Mouse (Mus musculus) erythroid progenitor cell, adult 5-6 weeks (primary cell): Measurements from ENCODE around the gene Mrpl48. TPM values are rescaled to one million over a fixed set of nuclear protein-coding genes. Genes with fewer than 3 reads are reported as not detected.

Experiments
- ATAC-seq: replicated peaks from 2 replicates; pipeline ENCODE4 v1.8.0; 2016; ENCODE audit warnings: moderate number of reproducible peaks, mild to moderate bottlenecking, moderate TSS enrichment, inconsistent platforms; ENCODE audit not compliant: poor library complexity, low FRiP score, severe bottlenecking
- total RNA-seq, 2 experiments: library from RNA; stranded (forward) in 1 of 2; stranded (reverse) in 1 of 2; fragments of 150-400 nt in 1 of 2; fragments of 186-747, 209-891 nt in 1 of 2; gene quantifications; 2 replicates each; pipeline versions ENCODE4 v1.2.3 to v1.2.4; 2015 to 2017; ENCODE audit warnings: low replicate concordance in 2 of 2

Gene Mrpl48
- total RNA-seq, 2 experiments from 2014 or later: 8.5 to 18.9 TPM

DNA sequence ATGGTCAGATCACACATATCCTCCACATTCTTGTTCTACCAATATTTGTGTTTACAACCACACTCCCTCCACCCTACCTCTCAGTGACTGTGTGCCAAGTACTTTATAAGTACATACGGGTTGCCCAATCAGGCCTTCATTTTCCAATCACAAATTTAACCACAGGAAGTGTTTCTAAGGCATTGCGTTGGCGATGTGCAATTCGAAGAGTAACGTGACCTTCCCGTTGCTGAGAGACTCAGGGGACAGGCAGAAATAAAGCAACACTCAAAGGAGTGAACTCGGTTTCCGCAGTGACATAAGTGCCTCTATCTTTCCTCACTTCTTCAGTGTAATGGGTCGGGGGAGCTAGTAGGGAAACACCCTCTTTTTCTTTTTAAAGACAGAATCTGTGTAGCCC, 68.6 kb downstream of the Mrpl48 start:
- no peak for ATAC-seq

DNA sequence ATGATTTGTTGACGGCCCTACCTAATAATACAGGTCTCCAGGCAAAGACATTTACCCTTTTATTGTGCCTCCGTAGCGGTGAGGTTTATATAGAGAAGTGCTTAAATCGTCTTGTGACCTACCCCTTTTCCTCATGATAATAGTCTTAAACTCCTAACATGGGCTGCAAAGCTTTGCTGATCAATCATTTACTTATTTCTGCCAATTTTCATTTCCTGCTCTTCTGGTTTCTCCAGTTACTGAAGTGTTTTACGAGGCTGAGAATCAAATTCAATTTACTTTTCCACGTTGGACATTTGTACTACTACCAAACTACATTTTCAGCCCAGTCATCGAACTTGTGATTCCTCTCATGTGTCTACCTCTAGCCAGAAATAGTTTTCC, 70.6 kb downstream of the Mrpl48 start:
- ATAC-seq: no peak

DNA sequence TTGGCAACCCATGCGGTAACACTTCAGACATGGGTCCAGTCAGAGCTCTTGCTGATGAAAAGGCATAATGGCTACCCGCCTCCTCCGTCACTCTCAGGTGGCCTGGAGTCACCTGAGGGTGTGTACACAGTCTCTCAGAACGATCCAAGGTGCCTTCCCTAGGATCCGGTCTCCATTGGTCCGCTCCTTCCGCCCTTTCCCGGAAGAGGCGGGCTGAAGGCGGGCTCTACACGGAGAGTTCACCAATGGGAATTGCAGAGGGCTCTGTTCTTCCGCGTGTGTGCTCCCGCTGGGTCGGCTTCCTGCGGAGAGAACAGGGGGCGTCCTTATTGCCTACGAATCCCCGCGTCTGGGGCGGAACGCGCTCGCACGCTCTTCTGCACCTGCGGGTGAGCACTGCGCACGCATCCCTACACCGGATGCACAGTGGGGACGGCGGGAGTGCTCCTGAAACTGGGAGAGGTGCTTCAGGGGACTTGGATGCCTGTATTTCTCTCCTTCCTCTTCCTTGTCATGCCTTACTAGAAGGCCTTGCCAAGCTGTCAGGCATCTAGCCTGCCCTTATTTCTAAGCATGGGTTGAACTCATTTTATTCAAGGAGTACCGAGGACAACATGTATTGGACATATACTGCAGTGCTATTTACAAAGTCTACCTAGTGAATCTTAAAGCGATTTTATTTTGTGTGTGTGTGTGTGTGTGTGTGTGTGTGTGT, 71.1 kb downstream of the Mrpl48 start, which contains the start of gene Coa4:
Gene Coa4, plus strand, starts transcription at position 268 of the 715 bp plus-strand sequence.
- ATAC-seq: peak; percentile 99

DNA sequence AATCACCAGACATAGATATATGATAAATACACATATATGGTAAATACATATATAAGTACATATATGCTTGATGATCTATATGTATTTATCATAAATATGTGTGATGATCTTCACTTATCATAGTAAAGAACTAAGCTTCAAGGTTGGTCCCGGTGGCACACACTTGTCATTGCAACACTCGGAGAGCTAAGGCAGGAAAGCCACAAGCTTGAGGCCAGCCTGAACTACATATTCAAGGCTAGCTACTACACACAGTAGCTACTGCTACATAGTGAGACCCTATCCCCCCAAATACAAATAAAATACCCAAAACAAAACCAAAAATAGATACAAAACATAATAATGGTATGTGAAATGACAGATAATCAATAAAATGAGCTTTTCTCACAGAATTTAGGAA, 72.3 kb downstream of the Mrpl48 start:
- no peak for ATAC-seq

DNA sequence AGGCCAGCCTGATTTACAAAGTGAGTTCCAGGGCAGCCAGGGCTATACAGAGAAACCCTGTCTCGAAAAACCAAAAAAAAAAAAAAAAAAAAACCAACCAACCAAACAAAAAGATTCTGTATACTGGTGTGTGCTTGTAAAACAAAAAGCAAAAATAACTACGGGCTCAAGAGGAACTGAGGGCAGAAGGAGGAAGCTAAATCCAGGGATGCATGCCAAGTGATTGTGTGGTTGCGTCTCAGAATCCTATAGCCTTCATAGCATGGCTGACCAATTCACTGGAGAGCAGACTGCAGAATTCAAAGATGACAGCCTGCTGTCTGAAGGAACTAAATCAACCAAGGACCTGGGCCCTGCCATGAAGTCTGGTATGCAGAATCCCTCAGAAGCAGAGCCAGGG, 73.9 kb downstream of the Mrpl48 start:
- ATAC-seq: no peak

DNA sequence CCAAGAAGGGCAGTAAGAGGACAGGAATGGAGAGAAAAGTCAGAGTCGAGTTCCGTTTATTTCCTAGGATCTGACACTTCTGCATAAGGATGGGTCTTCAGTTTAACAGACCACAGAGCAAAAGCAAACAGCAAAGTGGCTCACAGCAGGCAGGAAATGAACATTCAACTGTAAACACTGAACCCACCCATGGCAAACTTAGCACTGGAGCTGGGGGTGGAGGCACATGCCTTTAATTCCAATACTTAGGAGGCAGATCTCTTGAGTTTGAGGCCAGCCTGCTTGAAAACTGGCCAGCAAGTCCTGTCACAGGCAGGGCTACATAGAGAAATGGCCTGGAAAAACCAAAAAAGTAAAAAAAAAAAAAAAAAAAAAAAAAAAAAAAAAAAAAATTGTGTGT, 74.6 kb downstream of the Mrpl48 start:
- no peak for ATAC-seq

DNA sequence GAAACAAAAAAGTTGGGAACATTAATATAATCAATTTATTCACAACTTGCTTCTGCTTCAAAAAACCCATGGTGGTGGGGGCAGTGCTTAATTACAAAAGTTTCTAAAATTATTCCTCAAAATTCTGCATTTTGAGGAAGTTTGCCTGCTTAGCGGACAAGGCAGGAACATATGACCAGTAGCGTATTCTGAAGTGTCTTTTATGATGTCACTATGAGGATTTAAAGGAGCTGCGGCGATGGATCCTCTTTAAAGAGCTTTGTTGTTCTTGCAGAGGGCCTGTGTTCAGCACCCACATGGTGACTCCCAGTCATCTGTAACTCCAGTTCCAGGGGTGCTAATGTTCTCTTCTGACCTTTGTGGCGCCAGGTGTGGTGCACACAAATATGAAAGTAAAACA, 77.3 kb downstream of the Mrpl48 start:
- ATAC-seq: no peak

DNA sequence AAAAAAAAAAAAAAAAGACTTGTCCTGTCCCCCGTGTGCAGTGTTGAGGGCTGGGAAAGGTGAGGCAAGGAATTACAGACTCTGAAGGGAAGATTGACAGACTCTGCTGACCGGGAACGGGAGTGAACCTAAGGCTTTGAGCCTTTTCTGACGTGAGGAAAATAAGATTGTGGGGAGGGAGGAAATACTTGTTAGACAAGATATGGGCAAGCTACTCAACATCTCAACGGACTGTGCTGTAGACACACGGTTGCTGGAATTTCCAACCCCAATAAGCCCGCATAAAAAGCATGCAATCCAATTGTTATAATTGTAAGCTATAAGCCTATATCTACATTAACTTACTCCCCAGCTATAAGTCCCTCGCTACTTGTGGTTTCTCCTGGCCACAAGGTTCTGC, 83.4 kb downstream of the Mrpl48 start:
- no peak for ATAC-seq

DNA sequence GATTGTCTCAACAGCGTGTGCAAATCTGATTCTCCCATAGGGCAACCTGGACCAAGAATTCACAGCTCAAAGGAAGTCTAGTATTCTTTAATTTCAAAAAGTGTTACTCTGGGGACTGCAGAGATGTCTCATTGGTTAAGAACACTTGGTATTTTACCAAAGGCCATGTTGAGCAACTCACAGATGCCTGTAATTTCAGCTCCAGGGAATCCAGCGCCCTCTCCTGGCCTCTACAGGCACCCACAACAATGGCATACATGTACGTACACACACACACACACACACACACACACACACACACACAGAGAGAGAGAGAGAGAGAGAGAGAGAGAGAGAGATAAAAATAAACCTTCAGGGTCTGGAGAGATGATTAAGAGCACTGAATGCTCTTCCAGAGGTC, 85.9 kb downstream of the Mrpl48 start:
- no peak for ATAC-seq

DNA sequence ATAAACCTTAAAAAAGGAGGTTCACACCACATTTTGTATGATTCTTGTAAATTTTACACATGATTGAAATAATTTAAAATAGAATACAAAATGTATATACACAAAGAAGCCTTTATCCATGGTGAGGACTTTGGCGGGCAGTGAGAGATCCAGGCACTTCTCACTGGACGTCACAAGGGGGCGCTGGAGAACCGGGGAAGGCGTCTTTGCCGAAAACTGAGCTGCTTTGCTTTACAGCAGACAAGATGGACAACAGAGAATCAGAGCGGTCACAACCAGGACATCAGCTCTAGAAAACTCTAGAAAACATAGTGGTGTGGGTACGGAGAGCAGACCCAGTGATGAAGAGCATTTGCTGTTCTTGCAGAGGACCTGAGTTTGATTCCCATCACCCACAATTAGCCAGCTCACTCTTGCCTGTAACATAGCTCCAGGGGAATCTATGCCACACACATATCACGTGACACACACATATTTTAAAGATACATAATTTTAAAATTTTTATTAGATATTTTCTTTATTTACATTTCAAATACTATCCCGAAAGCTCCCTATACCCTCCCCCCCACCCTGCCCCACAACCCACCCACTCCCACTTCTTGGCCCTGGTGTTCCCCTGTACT, 87.3 kb downstream of the Mrpl48 start:
- peak; percentile 93 for ATAC-seq

DNA sequence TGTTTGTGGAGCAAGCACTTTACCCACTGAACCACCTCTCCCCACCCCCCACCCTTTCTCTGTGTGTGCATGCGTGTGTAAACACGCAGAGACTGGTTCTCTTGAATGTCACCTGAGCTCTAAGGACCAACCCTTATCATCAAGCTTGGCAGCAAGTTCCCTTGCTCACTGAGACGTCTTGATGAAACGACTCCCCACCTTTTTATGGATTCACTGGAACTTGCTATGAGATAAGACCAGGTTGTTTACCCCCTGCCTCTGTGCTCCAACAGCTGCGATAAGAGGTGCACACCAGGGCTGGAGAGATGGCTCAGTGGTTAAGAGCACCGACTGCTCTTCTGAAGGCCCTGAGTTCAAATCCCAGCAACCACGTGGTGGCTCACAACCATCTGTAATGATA, 87.9 kb downstream of the Mrpl48 start:
- no peak for ATAC-seq

DNA sequence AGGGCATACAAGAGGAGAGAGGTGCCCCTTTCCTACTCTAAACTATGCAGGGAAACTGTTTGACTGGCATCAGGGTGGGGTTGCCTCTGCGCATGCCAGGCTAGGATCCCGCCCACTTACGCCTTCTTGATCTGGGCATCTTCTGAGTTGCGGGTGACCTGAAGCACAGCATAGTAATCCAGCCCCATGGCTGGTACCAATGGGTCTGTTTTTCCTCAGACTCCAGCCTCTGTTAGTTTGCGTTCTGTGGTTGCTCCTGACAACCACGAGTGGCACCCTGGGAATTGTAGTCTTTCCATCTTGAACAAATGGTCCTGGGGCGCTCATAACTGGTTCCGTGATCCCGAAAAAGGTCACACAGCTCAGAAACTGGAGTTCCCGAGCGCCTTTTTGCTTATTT, 93.5 kb downstream of the Mrpl48 start, which contains the start of gene Dnajb13:
Gene Dnajb13, minus strand, starts transcription at position 388 of the 400 bp plus-strand sequence.
- no peak for ATAC-seq

DNA sequence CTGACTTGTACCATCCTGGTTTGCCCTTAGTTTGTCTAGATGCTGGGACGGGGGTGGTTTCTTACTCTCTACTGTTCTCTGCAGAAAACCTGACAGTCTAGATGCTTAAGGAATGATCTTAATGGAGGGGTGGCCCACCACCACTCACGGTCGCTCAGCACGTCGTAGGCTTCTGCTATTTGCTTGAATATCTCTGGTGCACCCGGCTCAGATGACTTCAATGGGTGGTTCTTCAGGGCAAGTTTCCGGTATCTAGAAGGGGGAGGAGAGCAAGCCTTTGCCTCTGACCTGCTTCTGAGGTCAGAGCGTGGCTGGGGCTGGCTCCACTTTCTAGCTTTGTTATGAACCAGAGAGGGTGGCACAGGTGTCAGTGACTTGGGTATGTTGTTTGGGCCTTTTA, 96.5 kb downstream of the Mrpl48 start:
- ATAC-seq: no peak

DNA sequence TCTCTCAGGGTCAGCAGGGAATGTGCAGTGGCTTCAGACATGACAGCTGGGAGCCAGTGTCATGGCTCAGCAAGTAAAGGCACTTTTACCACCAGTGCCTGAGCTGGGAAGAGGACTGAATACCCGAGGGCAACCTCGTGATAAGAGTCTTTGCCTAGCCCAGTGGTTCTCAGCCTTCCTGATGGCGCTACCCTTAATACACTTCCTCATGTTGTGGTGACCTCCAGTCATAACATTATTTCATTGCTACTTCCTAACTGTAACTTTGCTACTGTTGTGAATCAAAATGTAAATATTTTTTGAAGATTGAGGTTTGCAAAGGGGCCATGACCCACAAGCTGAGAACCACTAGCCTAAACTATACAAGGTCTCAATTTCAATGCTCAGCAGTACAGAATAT, 99.4 kb downstream of the Mrpl48 start:
- no peak for ATAC-seq

DNA sequence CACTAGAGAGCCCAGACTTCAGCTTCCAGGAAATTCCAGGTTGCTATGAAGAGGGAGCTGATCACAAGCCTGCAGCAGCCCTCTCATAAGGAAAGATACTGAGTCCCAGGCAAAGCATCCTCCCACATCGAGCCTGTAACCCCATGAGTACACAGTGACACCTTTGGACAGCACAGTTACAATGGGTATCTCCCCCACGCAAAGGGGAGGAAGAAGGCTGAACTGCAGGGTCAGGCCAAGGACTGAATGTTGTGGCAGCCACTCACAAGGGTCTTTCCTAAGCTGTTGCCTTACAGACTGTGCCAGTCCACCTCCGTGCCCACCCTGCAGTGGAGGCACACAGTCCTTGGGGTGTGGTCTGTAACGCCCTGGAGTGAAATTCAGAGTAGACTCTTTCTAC, 101.6 kb downstream of the Mrpl48 start:
- ATAC-seq: no peak

DNA sequence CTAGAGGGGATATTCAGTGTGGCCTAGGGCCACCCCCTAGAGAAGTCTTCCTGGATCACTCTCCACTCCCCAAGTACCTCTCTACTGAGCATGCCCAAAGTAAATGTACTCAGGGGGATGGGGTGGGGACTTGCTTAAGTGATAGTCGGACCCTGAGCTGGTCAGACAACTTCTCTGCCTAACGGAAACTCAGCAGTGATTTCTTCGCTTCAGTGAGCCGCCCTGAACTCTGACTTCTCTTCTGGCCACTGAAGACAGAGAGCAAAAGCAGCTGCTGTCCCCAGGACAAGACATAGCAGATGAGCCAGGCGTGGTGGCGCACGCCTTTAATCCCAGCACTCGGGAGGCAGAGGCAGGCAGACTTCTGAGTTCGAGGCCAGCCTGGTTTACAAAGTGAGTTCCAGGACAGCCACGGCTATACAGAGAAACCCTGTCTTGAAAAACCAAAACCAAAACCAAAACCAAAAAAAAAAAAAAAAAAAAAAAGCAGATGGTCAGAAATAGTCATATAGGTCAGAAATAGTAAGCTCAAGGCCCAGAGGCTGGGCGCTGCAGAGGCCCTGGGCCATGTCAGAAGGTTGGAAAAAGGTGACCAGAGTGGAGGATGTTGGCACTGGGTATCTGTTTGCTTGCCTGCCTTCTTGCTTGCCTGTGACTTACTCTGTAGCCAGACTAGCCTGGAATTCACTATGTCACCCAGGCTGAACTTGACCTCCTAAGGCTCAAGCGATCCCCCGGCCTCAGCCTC, 103.2 kb downstream of the Mrpl48 start:
- ATAC-seq: no peak

DNA sequence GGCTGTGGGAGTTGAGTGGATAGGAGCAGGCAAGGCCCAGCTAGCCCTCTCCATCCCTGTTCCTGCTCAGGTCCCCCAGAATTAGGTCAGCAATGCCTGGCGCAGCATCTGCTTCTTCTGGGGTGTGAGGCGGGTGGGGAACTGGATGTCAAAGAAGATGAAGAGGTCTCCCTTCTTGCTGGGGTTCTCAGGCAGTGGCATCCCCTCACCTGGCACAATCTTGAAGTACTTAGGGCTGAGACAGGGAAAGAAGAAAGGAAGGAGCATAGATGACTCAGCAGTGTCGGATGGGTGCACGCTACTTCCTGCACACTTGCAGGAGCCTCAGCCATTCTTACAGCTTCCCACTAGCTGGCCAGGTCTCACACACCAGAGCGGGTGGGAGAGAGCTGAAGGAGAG, 105.0 kb downstream of the Mrpl48 start:
- peak; percentile 23 for ATAC-seq

DNA sequence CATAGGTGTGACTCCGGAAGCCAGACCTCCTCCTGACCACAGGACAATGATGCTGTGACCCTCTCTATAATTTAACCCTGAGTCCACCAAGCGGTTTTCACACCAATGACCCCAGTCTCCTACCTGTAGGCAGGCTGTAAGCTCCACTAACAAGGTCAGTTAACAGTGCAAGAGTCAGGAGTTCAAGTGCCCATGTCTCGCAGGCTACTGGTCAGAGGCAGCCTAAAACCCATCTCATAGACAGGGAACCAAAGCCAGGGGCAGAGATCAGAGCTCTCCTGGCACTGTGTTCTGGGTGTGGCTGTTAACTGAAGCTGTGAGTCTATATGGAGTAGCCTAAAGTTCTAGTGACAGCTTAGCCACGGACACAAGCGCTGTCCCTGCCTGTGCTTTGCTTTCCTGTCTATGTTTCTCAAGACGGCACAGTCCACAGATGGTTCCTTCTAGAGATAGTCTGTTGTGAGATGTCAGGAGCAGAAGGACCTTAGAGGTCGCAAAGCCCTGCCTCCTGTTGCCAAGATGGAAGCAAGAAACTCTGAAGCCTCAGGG, 105.7 kb downstream of the Mrpl48 start:
- ATAC-seq: peak; percentile 10; the same call in 1 of the 2 replicates

DNA sequence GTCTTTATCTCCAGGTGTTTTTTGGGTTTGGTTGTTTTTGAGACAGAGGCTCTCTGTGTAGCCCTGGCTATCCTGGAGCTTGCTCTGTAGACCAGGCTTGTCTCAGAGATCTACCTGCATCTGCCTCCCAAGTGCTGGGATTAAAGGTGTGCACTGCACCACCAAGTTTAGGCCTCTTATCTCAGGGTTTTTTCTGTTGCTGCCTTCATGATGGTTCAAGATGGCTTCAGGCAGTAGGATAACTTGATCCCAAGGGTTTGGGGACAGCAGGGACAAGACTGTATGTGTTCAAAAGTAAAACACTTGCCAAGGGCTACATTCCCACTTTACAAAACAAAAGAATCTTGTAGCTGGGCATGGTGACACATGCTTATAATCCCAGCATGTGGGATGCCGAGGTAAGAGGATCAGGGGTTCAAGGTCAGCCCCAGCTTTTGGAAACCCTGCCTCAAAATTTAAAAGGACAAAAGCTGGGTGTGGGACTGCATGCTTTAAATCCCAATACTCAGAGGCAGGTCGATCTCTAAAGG, 106.2 kb downstream of the Mrpl48 start:
- ATAC-seq: no peak
